Mouse (Mus musculus): ENCODE data around the gene Kcnma1.

Gene Kcnma1

DNA sequence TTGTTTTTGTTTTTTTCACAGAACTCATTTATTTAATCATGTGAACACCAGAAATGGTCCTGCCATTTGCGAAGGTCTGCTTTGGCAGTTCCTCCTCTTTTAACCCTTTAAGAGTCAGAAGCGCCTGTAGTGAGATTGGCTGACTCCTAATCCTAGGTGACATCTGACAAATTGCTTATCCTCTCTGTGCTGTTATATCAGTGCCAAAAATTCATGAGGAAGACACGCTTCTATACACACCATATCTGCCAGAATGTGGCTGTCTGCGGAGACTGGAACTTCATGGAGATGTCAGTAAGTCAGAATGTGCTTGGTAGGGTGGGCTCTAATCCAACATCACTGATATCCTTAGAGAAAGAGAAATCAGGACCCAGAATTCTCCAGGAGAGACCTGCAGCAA, 157.3 kb downstream of the Kcnma1 start:
- no peak for DNase-seq (ENCODE audit: low spot score in 2 of 2)

DNA sequence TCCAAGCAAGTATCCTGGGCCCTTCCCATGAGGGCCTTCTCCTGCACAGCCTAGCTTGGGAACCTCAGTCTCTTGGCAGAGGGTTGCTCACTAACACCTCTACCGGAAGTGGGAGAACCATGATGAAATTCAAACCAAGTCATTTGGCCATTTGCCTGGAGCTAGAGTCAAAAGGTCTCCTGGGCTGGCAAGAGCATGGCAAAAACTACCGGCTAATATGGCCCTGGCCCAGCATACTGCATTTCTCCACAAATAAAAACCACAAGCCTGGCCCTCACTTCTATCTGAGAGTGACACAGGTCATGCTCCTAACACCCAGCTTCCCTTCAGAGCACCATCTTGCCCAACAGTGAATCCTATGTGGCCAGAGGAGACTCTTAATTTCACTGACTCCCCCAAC, 159.3 kb downstream of the Kcnma1 start:
- DNase-seq (ENCODE audit: low spot score in 2 of 2) = no peak

DNA sequence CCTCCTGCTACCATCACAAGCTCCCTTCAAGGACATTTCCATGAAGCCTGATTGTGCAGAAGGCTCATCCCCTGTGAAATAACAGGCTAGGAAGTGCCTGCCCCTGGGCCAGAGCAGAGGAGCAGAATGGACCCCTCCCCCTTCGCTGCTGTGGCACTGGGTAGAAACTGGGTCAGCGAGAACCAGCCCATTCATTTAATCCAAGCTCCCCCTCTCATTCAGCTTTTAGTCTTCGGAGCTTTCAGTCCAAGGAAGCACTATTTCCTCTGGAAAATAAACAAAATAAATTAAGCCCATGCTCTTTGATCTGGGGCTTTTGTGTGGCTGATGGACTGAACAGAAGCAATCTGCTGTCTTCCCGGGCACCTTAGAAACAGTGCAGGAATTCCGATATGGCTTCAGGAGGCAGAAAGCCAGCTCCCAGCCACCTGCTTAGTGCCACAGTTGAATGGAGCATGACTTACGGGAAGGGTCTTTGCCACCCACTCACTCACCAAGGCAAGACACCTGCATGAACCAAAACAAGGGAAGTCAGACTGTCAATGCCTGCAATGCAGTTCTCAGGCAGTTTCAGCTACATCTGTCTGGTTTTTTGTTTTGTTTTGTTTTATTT, 165.7 kb downstream of the Kcnma1 start:
- DNase-seq (ENCODE audit: low spot score in 2 of 2) = no peak

DNA sequence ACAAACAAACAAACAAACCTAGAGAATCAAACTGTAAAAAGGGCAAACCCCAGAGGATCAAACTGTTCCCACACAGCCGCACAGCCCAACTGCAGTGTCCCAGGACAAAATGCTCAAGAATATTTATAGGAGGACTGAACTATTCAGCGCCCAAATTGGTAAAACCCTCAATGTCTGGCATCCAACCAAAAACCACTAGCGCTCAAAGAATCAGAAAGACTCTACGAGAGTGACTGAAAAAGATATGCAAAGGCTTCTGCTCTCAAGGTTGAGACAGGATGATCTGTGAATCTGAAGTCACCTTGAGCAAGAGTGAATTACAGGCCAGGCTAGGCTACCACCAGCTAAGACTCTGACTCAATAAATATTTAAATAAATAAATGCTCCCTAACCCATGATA, 167.6 kb downstream of the Kcnma1 start:
- DNase-seq (ENCODE audit: low spot score in 2 of 2) = no peak

DNA sequence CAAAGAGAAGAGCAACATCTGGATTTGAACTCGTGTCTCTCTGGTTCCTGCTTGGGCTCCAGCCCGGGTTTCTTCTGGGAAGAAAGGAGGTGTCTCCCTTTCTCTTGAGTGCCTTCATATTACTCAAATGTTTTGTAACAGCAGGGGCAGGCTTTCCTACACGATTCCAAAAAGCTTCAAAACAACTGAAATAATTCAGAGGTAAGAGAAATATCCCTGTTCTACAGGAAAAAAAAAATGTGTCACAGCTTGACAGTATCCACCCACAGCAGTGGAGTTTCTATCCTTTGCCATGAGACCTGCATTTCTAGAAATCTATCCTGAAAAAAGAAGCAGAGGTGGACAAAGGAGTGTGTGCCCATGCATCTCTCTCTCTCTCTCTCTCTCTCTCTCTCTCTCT, 172.3 kb downstream of the Kcnma1 start:
- DNase-seq (ENCODE audit: low spot score in 2 of 2) = no peak

DNA sequence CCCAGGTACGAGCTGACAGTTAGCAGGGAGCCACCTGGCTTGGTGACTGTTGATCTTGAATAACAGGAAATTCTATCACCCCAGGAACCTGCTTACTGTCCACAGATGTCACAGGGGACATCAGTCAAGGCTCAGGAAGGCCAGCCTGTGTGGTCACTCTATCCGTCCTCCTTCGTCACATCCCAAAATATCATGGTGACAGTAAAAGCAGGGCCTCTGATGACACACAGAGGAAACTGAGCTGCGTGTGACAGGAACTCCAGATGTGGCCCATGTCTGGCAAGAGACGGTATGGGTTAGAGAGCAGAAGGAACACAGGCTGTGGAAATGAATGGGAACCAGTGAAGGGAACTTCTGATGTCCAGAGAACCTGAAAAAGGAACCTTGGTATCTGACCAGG, 174.7 kb downstream of the Kcnma1 start:
- DNase-seq (ENCODE audit: low spot score in 2 of 2) = no peak

DNA sequence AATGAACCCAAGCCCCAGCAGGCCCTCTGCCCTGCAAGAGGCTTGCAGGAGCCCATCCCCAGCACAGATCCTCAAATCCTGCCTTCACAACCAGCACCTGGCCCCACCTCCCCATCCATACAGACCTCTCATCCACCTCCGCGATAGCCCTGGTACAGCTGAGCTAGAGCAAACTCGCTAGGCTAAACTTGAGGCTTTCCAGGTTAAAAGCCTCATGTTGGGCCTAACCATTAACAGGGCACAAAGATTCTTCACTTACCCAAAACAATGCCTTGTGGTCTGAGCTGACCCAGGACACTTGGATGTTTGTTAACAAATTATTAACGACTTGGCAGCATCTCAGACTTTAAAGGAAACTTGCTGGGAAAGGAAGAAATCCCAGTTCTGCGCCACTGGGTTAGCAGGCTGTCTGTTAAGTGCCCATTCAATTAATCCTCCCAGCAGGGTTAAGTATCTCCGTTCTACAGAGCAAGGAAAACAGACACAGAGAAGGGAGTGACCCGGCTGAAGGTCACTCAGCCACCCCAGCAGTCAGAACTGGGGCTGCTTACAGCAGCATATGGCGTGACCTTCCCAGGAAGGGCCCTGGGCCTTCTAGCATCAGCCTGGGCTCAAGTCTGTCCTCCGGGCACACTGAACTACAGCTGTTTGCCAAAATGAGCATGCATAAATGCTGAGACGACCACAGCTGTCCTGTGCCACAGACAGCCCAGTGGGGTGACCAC, 178.7 kb downstream of the Kcnma1 start:
- no peak for DNase-seq (ENCODE audit: low spot score in 2 of 2)

DNA sequence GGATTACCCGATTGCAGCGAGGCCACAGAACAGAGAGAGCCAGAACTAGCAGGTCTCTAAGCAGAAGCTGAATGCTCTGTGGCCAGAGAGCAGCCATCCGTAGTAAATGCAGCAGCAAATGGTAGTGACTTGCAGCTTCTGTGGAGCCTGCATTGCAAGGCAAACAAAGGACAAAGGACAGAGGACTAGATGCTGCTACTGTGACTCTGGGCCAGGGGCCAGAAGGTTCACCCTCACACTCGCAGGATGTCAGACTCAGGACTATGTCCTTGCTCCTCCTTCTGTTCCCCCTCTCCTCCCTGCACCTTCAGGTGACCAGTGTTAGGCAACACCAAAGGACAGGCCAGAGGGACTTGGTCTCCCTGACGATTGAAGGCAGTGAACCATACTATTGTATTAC, 183.0 kb downstream of the Kcnma1 start:
- no peak for DNase-seq (ENCODE audit: low spot score in 2 of 2)

DNA sequence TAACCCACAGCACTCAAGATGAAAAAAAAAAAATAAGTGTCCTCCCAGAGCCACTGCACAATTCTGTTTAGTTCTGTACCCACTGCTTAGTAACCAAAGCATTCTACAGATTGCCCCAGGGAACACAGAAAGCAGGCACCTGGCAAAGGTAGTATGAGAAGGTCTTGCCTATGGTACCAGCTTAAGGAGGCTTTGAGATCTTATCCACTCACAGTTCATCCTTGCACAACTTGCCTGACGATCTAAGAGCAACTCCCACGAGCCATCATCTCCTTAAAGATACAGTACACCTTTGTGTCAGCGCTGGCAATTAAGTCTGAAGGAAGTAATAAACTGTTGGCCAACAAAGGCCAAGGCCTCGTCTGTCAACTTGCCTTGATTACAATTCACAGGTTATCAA, 184.0 kb downstream of the Kcnma1 start:
- no peak for DNase-seq (ENCODE audit: low spot score in 2 of 2)

DNA sequence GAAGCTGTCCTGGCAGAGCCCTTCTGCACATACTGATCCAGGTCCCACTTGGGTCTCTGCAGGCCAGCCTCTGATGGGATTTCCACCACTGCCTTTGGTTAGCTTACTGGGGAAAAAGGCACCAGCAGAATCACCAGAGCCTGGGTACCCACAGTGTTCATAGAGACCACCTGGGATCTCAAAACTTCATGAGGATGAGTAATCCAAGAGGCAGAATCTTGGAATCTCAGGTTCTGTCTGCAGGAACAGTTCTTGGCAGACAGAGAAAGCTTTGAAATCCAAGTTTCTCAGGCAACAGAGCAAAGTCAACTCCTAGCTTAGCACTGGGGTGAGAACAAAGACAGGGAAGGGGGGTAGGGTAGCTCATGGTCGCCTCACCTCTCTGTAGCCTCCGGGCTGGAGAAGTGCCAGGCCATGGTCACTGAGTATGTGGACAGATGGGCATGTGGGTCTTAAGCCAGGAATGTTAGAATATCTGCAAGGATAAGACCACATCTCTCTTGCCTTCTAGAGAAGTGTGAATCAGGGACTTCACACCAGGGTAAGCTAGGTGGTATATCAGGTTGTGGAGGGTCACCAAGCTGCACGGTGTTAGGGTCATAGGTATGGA, 185.5 kb downstream of the Kcnma1 start:
- no peak for DNase-seq (ENCODE audit: low spot score in 2 of 2)

DNA sequence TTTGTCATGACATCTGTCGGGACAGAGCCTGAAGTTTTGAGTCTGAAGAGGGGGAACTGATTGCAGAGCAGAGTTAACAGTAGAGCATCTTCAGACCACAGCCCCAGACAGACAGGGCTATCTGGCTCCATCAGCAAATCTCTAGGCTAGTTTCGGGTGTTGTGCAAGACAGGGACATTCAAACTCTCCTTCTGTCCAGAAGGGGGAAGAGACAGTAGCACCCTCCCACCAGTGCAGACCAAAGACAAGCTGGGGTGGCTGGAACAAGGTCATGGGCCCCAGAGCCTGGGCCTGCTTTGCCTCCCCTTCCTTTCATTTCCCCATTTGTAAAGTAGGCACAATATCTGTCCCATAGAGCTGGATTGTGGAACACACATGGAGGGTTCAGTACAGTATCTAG, 189.4 kb downstream of the Kcnma1 start:
- DNase-seq (ENCODE audit: low spot score in 2 of 2) = no peak

DNA sequence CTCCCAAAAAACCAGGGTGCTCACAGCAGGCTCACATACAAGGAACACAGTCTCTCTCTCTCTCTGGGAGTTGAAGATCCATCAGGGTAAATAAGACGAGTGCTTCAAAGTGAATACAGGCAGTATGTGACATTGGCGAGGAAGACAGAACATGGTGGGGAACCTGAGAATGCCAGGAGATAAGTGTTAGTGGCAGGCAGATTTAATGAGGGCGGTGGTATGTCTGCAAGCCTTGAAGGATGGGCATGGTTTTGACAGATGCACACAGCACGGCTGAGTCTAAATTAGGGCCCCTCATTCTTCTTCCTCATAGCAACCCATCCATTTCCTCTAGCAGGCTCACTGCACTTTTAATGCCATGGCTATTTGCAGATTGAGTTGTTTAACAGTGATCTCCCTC, 190.0 kb downstream of the Kcnma1 start:
- DNase-seq (ENCODE audit: low spot score in 2 of 2) = no peak

DNA sequence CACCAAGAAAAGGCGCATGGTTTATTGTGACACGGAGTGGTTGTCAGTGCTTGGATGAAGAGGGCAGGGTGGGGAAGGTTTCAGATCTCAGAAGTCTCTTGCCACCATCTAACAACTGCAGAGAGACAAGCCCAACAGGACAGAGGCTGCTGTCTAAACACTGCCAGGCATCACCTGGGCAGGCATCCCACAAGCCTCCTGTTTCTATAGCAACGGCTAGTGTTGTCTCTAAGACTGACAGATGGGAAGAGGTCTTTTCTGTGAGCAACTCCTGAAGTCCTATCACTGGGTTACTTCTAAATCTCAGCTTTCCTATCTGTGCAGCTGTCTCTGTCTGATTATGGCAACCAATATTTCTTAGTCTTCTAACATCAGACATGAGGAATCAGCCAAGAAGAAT, 196.7 kb downstream of the Kcnma1 start:
- no peak for DNase-seq (ENCODE audit: low spot score in 2 of 2)

DNA sequence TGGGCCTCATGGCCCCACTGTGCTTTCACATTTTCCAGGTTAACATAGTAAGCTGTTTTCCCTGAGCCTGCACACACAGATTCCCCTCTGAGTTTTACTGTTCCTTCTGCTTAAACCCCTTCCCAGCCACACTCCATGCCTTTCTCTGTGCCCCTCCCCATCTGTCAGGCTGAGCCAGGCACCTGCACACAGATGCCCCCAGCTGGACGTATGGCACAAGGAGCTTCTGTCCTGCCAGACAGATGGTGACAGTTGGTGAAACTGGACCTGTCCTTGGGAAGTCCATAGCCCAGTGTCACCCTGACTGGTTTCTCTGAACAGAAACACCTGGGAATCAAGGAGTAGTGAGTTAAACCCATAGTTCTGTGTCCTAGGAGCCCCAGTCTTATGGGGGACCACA, 204.2 kb downstream of the Kcnma1 start:
- DNase-seq (ENCODE audit: low spot score in 2 of 2) = no peak

DNA sequence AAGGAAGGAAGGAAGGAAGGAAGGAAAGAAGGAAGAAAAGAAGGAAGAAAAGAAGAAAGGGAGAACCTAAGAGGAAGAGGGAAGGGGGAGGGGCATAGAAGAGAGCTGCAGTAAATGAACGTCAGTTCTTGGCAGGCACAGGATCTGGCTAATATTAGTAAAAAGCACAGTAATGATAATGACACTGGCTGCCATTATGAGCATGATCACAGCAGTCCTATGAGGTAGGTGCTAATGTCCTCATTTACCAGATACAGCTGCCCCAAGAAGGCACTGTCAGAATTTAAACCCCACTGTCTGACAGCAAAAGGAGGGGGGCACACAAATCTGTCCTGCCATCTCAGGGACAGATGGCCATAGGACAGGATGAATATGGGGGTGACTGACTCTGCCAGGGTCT, 205.2 kb downstream of the Kcnma1 start:
- no peak for DNase-seq (ENCODE audit: low spot score in 2 of 2)

DNA sequence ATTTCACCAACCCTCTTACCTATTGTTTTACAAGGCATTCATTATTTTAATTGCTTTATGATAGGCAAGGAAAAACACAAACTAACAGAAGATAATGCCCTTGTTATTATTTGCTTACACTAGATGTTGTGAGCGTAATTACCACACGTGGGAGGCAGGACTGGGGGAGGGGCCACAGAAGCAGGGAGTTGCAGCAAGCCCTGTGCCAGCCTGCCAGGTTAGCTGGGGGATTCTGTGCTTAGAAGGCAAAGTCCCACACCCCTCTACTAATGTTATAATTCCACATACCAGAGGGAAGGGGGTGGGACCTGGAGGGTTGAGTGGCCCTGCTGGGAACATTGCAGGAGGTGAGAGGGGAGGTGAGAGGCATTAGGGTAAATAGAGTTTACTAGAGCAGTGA, 207.9 kb downstream of the Kcnma1 start:
- no peak for DNase-seq (ENCODE audit: low spot score in 2 of 2)

DNA sequence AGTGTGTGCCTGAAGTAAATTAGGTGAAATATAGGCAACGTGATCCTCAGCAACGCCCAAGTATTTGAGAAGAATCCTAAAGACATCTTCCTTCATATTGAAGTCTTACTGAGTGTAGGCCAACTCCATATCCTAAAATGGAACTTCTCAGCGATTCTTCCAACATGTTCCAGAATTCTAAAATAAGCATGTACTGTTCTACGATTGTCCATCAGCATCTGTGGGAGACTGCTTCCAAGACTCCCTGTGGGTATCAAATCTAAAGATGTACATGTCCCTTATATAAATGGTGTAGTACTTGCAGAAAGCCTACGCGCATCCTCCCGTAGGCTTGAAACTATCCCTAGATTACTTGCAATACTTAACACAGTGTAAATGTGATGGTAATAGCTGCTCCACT, 217.4 kb downstream of the Kcnma1 start:
- no peak for DNase-seq (ENCODE audit: low spot score in 2 of 2)

DNA sequence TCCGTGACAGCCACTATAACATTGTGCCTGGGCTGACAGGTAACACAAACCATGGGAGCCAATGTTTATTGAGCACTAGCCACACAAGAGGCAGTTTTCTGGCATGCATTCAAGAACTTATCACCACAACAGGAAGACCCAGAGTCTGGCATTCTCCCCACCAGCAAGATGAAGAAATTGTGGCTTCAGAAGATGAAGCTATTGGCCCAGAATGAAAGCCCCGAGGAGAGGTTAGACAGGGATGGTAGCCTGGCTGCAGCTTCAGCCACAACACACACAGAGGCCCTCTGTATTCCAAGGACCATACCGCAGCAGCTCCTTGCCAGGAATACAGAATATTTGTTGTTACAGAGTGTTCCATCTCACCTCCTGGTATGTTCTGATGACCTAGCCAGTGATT, 221.6 kb downstream of the Kcnma1 start:
- DNase-seq (ENCODE audit: low spot score in 2 of 2) = no peak

DNA sequence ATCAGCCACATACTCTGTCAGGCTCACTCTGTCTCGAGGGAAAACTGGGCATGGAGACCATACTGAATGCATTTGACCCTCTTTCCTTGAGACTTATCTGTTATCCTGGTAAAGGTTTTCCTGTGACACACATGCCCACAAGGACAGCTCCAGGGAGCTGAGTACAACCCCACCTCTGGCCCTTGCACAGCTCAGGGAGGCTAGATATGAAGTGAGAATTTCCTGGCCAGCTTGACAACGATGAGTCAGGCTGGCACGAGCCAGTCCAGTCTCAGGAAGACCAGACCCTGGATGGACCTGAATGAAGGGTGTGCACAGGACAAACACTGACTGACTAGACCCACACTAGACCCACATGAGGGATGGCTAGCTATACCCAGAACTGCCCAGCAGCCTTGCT, 222.2 kb downstream of the Kcnma1 start:
- DNase-seq (ENCODE audit: low spot score in 2 of 2) = no peak

DNA sequence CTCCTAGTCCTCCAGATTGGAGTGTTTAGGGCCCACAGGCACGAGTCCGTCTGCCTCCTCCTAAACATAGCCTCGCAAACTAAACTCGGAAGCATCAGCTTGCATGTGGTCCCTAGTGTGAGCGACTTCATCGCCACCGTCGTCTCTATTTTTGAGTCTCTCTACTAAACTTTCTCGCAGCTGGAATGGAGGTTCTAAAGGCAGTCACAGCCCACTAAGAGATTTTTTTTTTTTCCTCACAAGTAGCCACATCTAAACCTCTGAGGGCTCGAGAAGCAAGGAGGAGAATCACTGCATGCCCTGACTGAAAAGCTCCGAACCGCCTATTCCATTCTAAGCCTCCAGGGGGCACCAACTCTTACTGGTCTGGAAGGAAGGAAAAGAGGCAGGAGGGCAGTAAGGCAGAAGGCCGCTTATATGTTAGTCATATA, 223.0 kb downstream of the Kcnma1 start:
- DNase-seq (ENCODE audit: low spot score in 2 of 2) = peak; percentile 54 to 61

DNA sequence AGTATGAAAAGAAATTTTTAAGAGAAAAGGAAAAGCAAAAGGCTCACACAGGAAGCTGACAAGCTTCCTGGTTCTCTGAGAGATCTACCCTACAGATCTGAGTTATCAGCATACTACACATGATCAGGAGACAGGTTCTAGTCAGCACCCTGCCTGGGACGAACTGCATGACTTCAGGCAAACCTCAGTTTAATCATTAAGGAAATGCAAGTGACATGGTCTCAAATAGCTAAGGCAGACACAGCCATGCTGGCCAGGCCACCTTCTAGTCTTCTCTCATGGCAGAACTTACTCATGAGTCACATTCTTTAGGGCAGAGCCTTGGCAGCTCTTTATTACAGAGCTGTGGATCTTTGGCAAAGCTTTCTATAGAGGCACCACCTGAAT, 227.6 kb downstream of the Kcnma1 start:
- no peak for DNase-seq (ENCODE audit: low spot score in 2 of 2)

DNA sequence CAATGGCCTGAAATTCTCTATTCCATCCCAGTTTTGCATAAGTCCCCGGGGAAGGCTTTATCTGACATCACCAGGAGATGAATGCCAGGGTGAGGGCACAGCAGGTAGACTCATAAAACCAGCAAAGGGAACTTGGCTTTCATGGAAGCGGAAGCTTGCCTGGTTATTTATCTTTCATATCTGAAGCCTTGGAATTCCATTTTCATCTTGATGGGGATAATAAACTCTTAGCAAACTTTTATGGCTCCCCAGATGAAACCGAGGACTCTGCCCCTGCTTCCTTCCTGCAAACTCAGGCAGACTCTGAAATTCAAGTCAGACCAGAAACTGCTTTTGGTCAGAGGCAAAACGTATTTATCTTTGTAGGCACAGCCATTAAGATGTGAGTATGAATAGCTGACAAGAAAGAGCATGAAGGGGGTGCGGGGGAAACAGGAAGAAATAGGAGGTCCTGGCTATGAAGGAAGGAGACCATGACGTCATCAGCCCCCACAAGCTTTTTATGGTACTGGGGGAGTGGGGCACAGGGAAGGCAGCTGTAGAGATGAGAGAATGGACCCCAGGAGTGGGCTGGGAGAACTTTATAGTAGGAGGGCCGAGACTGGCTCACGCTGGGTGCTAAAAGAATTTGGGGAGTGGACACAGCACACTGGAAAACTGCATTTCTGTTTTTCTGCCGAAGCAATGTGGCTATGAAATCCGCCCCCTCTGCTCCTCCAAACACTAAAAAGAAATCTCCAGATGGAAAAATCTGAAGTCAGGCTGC, 228.2 kb downstream of the Kcnma1 start:
- no peak for DNase-seq (ENCODE audit: low spot score in 2 of 2)
